Mouse (Mus musculus): Measurements from ENCODE around the gene Prkag2. TPM values are rescaled to one million over a fixed set of nuclear protein-coding genes. Genes with fewer than 3 reads are reported as not detected.

The Prkag2 gene
- total and polyA plus RNA-seq, 3 experiments: not detected

DNA sequence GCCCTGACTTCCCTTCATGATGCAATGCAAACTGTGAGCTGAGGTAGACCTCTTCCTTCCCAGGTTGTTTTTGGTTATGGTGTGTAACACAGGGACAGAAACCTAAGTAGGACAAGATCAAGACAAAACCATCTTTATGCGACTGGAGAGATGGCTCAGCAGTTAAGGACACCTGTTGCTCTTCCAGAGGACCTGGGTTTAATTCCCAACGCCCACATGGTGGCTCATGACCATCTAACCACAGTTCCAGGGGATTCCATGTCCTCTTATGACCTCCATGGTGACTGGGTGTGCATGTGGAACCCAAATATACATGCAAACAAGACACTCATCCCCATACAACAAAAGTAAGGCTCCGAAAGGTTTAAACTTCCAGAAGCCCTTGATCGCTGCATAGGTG, 171.6 kb downstream of the Prkag2 start:
- ATAC-seq (ENCODE audit: extremely low read depth, insufficient number of reproducible peaks, low FRiP score, poor library complexity, severe bottlenecking): no peak
- peaks cover 1% of the 10 kb centered on the region for H3K9me3 ChIP-seq (replicated peaks)
- H3K4me1 ChIP-seq (ENCODE audit: insufficient read depth, low read depth, low read length): no peaks in the 10 kb centered on the region

DNA sequence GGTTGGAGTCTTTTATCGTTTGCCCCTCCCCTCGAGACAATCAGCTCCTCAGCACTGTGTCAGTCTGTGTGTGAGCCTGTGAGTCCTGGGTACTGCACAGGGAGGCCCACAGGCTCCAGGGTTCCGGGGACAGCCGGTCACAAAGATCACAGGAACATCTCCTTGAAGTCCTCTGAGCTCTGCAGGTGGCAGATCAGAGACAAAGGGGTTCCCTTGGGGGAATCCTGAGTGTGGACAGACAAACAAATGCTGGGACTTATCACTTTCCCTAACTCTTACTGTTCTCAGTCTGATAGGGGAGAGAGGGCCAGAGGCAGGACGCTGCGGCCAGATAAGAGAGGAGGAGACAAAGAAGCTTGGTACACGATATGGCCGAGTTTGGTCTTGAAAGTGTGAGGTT, 172.7 kb downstream of the Prkag2 start:
- no peak for DNase-seq (ENCODE audit: low spot score)
- no peak for ATAC-seq (ENCODE audit: extremely low read depth, insufficient number of reproducible peaks, low FRiP score, poor library complexity, severe bottlenecking)
- Histone ChIP-seq H3K4me3 (ENCODE audit: low read depth, low read length) (no peak overlapping the region), H3K36me3 (replicated peaks) (no peaks in the 10 kb centered on the region), H3K9me3 (replicated peaks) (no peaks in the 10 kb centered on the region), H3K4me1 (ENCODE audit: insufficient read depth, low read depth, low read length) (no peaks in the 10 kb centered on the region), H3K27me3 (ENCODE audit: insufficient read depth, low read length) (peaks cover 8% of the 10 kb centered on the region)
- no peak for TF ChIP-seq CTCF (IDR thresholded peaks at IDR 0.05; ENCODE audit: low read depth, low read length)
- TF ChIP-seq GATA1 (IDR thresholded peaks at IDR 0.05; ENCODE audit: borderline replicate concordance, low read length): no peak
- TF ChIP-seq POLR2AphosphoS5 (IDR thresholded peaks at IDR 0.05; ENCODE audit: insufficient replicate concordance, low read depth, low read length): no peak
- TF ChIP-seq GATA2 (IDR thresholded peaks at IDR 0.05; ENCODE audit: borderline replicate concordance, low read depth, low read length): no peak
- TF ChIP-seq TAL1 (conservative IDR thresholded peaks at IDR 0.05; ENCODE audit: low read depth, low read length): no peak

More for the DNA sequence above, 171.6 kb downstream of the Prkag2 start:
- DNase-seq (ENCODE audit: low spot score): no peak
- H3K4me3 ChIP-seq (ENCODE audit: low read depth, low read length): no peak overlapping the region
- peaks cover 8% of the 10 kb centered on the region for H3K27me3 ChIP-seq (ENCODE audit: insufficient read depth, low read length)
- no peak for TF ChIP-seq GATA2 (IDR thresholded peaks at IDR 0.05; ENCODE audit: borderline replicate concordance, low read depth, low read length)
- no peak for TF ChIP-seq POLR2AphosphoS5 (IDR thresholded peaks at IDR 0.05; ENCODE audit: insufficient replicate concordance, low read depth, low read length)
- no peak for TF ChIP-seq CTCF (IDR thresholded peaks at IDR 0.05; ENCODE audit: low read depth, low read length)
- TF ChIP-seq GATA1 (IDR thresholded peaks at IDR 0.05; ENCODE audit: borderline replicate concordance, low read length): no peak
- TF ChIP-seq TAL1 (conservative IDR thresholded peaks at IDR 0.05; ENCODE audit: low read depth, low read length): no peak
- no peaks in the 10 kb centered on the region for H3K36me3 ChIP-seq (replicated peaks)

DNA sequence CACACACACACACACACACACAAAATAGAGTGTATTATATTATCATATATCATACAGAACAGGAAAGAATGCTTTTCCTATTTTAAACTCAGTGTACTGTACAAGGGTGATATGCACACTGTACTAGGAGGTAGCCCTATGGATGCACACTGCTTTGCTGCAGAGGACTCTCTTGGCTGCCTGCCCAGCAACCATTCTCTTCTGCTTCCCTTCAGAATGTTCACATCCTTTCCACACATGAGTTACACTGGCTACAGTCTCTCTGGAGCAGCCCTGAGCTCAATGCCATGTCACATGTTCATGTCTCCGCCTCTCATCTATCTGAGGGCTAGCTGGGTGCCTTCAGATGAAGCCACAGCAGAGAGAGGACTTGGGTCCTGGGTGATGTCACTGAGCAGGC, 181.3 kb downstream of the Prkag2 start:
- ATAC-seq (ENCODE audit: extremely low read depth, insufficient number of reproducible peaks, low FRiP score, poor library complexity, severe bottlenecking): no peak
- TF ChIP-seq GATA2 (IDR thresholded peaks at IDR 0.05; ENCODE audit: borderline replicate concordance, low read depth, low read length) (no peak), CTCF (IDR thresholded peaks at IDR 0.05; ENCODE audit: low read depth, low read length) (no peak), TAL1 (conservative IDR thresholded peaks at IDR 0.05; ENCODE audit: low read depth, low read length) (no peak), POLR2AphosphoS5 (IDR thresholded peaks at IDR 0.05; ENCODE audit: insufficient replicate concordance, low read depth, low read length) (no peak), GATA1 (IDR thresholded peaks at IDR 0.05; ENCODE audit: borderline replicate concordance, low read length) (no peak)
- no peak for DNase-seq (ENCODE audit: low spot score)
- Histone ChIP-seq H3K9me3 (replicated peaks) (no peaks in the 10 kb centered on the region), H3K4me3 (ENCODE audit: low read depth, low read length) (no peak overlapping the region), H3K27me3 (ENCODE audit: insufficient read depth, low read length) (peaks cover 2% of the 10 kb centered on the region; the same call in 1 of the 2 replicates), H3K4me1 (ENCODE audit: insufficient read depth, low read depth, low read length) (no peaks in the 10 kb centered on the region), H3K36me3 (replicated peaks) (no peaks in the 10 kb centered on the region)

DNA sequence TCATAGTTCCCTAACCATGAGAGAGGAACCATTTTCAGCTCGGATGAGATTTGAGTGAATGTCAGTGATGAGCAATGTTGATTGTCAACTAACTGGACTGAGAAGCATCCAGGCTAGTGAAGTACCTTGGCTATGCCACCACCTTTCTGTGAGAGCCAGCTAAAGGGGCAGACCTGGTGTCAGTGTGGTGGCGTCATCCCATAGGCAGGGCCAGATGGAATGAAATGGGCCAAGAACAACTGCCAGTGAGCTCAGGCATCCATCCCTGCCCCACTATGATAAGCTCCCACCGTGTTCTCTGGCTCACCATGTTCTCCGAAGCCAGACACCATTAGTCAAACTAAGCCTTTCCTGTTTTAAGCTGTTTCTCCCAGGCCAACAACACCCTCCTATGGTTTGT, 183.9 kb downstream of the Prkag2 start:
- Histone ChIP-seq H3K27me3 (ENCODE audit: insufficient read depth, low read length) (no peaks in the 10 kb centered on the region), H3K36me3 (replicated peaks) (no peaks in the 10 kb centered on the region), H3K4me1 (ENCODE audit: insufficient read depth, low read depth, low read length) (no peaks in the 10 kb centered on the region), H3K4me3 (ENCODE audit: low read depth, low read length) (no peak overlapping the region), H3K9me3 (replicated peaks) (no peaks in the 10 kb centered on the region)
- TF ChIP-seq GATA1 (IDR thresholded peaks at IDR 0.05; ENCODE audit: borderline replicate concordance, low read length) (no peak), GATA2 (IDR thresholded peaks at IDR 0.05; ENCODE audit: borderline replicate concordance, low read depth, low read length) (no peak), CTCF (IDR thresholded peaks at IDR 0.05; ENCODE audit: low read depth, low read length) (no peak), POLR2AphosphoS5 (IDR thresholded peaks at IDR 0.05; ENCODE audit: insufficient replicate concordance, low read depth, low read length) (no peak), TAL1 (conservative IDR thresholded peaks at IDR 0.05; ENCODE audit: low read depth, low read length) (no peak)
- no peak for DNase-seq (ENCODE audit: low spot score)
- ATAC-seq (ENCODE audit: extremely low read depth, insufficient number of reproducible peaks, low FRiP score, poor library complexity, severe bottlenecking): no peak

DNA sequence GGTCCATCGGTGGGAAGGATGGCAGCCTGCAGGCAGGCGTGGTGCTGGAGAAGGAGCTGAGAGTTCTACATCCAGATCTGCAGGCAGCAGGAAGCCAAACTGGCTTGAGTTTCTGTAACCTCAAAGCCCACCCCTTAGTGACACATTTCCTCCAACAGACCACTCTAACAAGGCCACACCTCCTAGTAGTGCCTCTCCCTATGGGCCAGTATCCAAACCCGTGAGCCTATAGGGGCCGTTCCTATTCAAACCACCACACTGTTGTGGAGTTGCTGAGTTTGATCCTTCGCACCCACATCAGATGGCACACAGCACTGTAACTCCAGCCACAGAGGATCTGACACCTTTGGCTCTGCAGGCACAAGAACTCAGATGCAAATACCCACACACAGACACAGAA, 185.3 kb downstream of the Prkag2 start:
- no peaks in the 10 kb centered on the region for H3K27me3 ChIP-seq (ENCODE audit: insufficient read depth, low read length)
- H3K9me3 ChIP-seq (replicated peaks): no peaks in the 10 kb centered on the region
- ATAC-seq (ENCODE audit: extremely low read depth, insufficient number of reproducible peaks, low FRiP score, poor library complexity, severe bottlenecking) (no peak), DNase-seq (ENCODE audit: low spot score) (no peak)
- TF ChIP-seq TAL1 (conservative IDR thresholded peaks at IDR 0.05; ENCODE audit: low read depth, low read length) (no peak), GATA2 (IDR thresholded peaks at IDR 0.05; ENCODE audit: borderline replicate concordance, low read depth, low read length) (no peak), POLR2AphosphoS5 (IDR thresholded peaks at IDR 0.05; ENCODE audit: insufficient replicate concordance, low read depth, low read length) (no peak), GATA1 (IDR thresholded peaks at IDR 0.05; ENCODE audit: borderline replicate concordance, low read length) (no peak), CTCF (IDR thresholded peaks at IDR 0.05; ENCODE audit: low read depth, low read length) (no peak)
- H3K36me3 ChIP-seq (replicated peaks): no peaks in the 10 kb centered on the region
- no peak overlapping the region for H3K4me3 ChIP-seq (ENCODE audit: low read depth, low read length)
- no peaks in the 10 kb centered on the region for H3K4me1 ChIP-seq (ENCODE audit: insufficient read depth, low read depth, low read length)

DNA sequence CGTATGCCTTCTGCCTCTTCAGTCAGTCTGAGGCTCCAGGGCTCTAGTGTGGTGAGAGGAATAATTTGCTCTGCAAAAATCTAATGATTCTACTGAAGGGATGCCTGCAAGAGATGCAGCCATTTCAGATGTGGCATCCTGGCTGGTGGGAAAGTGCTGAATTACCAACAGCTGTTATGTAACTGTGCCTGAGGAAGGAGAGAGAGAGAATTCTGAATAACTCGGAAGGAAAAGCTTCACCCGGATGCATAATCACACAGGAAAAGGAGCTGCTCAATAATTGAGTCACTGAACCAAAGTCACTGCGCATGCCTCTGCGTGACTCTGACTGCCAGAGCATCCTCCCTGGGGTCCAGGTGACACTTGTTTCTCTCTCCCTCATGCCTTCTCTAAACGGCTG, 186.8 kb downstream of the Prkag2 start:
- no peak for DNase-seq (ENCODE audit: low spot score)
- no peaks in the 10 kb centered on the region for H3K27me3 ChIP-seq (ENCODE audit: insufficient read depth, low read length)
- no peak for TF ChIP-seq GATA2 (IDR thresholded peaks at IDR 0.05; ENCODE audit: borderline replicate concordance, low read depth, low read length)
- TF ChIP-seq TAL1 (conservative IDR thresholded peaks at IDR 0.05; ENCODE audit: low read depth, low read length): no peak
- no peak for TF ChIP-seq POLR2AphosphoS5 (IDR thresholded peaks at IDR 0.05; ENCODE audit: insufficient replicate concordance, low read depth, low read length)
- no peak for TF ChIP-seq GATA1 (IDR thresholded peaks at IDR 0.05; ENCODE audit: borderline replicate concordance, low read length)
- TF ChIP-seq CTCF (IDR thresholded peaks at IDR 0.05; ENCODE audit: low read depth, low read length): no peak
- no peak overlapping the region for H3K4me3 ChIP-seq (ENCODE audit: low read depth, low read length)
- H3K9me3 ChIP-seq (replicated peaks): peaks cover 3% of the 10 kb centered on the region
- H3K36me3 ChIP-seq (replicated peaks): no peaks in the 10 kb centered on the region
- no peaks in the 10 kb centered on the region for H3K4me1 ChIP-seq (ENCODE audit: insufficient read depth, low read depth, low read length)
- no peak for ATAC-seq (ENCODE audit: extremely low read depth, insufficient number of reproducible peaks, low FRiP score, poor library complexity, severe bottlenecking)

Measured in G1E (cell line).